Mouse (Mus musculus): Measurements from ENCODE around the gene Thop1.
"Not testable (repeated sequence)": the region's sequence is repeated elsewhere in the genome, so short reads cannot be mapped to it uniquely, and the experiment has no call there.

The Thop1 gene

GRCm38 (mm10) chr10:81058896-81059295 is 10.9 kb upstream of the Thop1 start:
- no peak for DNase-seq

GRCm38 (mm10) chr10:81059603-81060543 is 10.0 kb upstream of the Thop1 start, which contains the start of gene Sgta:
TSS of gene Sgta (minus strand) at chr10:81060181.
- DNase-seq = peak; percentile 99 to 100

- no peak for DNase-seq
Observed at GRCm38 (mm10) chr10:81062710-81063109, 7.1 kb upstream of the Thop1 start.

- not testable (repeated sequence) for DNase-seq
Observed at GRCm38 (mm10) chr10:81064519-81064918, 5.3 kb upstream of the Thop1 start.

- DNase-seq = no peak
Observed at GRCm38 (mm10) chr10:81068706-81069105, 1.1 kb upstream of the Thop1 start.

- DNase-seq = no peak
Observed at GRCm38 (mm10) chr10:81072290-81072689, 2.5 kb downstream of the Thop1 start.

- no peak for DNase-seq
Observed at GRCm38 (mm10) chr10:81073464-81073863, 3.6 kb downstream of the Thop1 start.

- no peak for DNase-seq
Observed at GRCm38 (mm10) chr10:81075734-81076133, 5.9 kb downstream of the Thop1 start.

- DNase-seq = no peak
Observed at GRCm38 (mm10) chr10:81076356-81076755, 6.5 kb downstream of the Thop1 start.

- peak in 1 of 2 experiments; percentile 31 for DNase-seq
Observed at GRCm38 (mm10) chr10:81077916-81078315, 8.1 kb downstream of the Thop1 start.

- peak in 1 of 2 experiments; percentile 40 for DNase-seq
Observed at GRCm38 (mm10) chr10:81080008-81080655, 10.3 kb downstream of the Thop1 start.

GRCm38 (mm10) chr10:81082168-81082960 is 12.5 kb downstream of the Thop1 start:
- peak; percentile 61 to 88 for DNase-seq

GRCm38 (mm10) chr10:81087021-81087420 is 17.2 kb downstream of the Thop1 start:
- DNase-seq = peak in 1 of 2 experiments; percentile 56

- no peak for DNase-seq
Observed at GRCm38 (mm10) chr10:81089216-81089615, 19.4 kb downstream of the Thop1 start.

- peak in 1 of 2 experiments; percentile 14 for DNase-seq
Observed at GRCm38 (mm10) chr10:81090621-81091020, 20.8 kb downstream of the Thop1 start.

GRCm38 (mm10) chr10:81092465-81093250 is 22.8 kb downstream of the Thop1 start:
- peak; percentile 73 to 88 for DNase-seq

- DNase-seq = no peak
Observed at GRCm38 (mm10) chr10:81094931-81095678, 25.3 kb downstream of the Thop1 start.

- peak; percentile 96 to 98 for DNase-seq
Observed at GRCm38 (mm10) chr10:81105565-81106112, 35.8 kb downstream of the Thop1 start, which contains the start of gene Map2k2. TSS of gene Map2k2 (plus strand) at chr10:81105915.

GRCm38 (mm10) chr10:81106113-81106721 is 36.4 kb downstream of the Thop1 start:
- DNase-seq = peak; percentile 88 to 93

GRCm38 (mm10) chr10:81112946-81113345 is 43.1 kb downstream of the Thop1 start:
- no peak for DNase-seq

All from kidney, postnatal 25 days (tissue).